Comparison of ENCODE assay signal across 11 mouse cellular contexts in the genomic region with DNA sequence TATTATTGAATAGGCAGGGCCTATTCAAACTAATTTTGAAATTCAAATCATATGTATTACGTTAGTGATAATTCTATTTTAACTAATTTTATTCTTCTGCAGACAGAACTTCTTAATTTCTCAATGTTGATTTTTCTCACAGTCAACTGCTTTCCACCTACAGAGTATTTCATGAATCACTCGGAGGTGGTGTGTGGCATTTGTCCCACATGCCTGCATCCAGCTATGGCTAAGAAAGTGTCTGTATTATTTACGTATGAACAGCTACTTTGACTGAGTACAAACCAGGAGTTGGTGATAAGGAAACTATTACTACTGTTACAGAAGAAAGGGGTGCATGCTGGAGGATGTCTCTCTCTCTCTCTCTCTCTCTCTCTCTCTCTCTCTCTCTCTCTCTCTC.
"Had no signal": no experiment of that assay in that cellular context is flagged by ENCODE, and none has a peak within 500 bp of the region (broad histone marks: within the 10 kb centered on the region; RNA-seq: fewer than 3 reads in every experiment).

No protein-coding gene starts in this region.

- DNase-seq: lung, adult 18-20 months; lung, embryonic 14.5 days; lung, postnatal 10 days; lung, postnatal 4 days; midbrain, embryonic 14.5 days; retina, postnatal 1 day; right cerebral cortex, postnatal 25 days; spleen, adult 18-20 months; thymus, adult 18-20 months; thymus, postnatal 14 days; thymus, postnatal 36 days had no signal
